Mouse (Mus musculus): ENCODE data around the gene Gm10382. TPM values are rescaled to one million over a fixed set of nuclear protein-coding genes. Genes with fewer than 3 reads are reported as not detected.

Gm10382 gene
- under 1 TPM in 2 of 4 experiments, not detected in 2; 0.39 to 0.51 TPM for total RNA-seq (2022)

- peak; percentile 61 to 76 for DNase-seq (ENCODE audit: low spot score in 2 of 2)
Observed at GRCm38 (mm10) chr5:125389131-125389578, at the start of gene Gm10382. TSS of gene Gm10382 (plus strand) at chr5:125389322.

- DNase-seq (ENCODE audit: low spot score in 2 of 2) = peak in 1 of 2 experiments; percentile 25
Observed at GRCm38 (mm10) chr5:125339851-125340531, 49.1 kb upstream of the Gm10382 start.

DNA sequence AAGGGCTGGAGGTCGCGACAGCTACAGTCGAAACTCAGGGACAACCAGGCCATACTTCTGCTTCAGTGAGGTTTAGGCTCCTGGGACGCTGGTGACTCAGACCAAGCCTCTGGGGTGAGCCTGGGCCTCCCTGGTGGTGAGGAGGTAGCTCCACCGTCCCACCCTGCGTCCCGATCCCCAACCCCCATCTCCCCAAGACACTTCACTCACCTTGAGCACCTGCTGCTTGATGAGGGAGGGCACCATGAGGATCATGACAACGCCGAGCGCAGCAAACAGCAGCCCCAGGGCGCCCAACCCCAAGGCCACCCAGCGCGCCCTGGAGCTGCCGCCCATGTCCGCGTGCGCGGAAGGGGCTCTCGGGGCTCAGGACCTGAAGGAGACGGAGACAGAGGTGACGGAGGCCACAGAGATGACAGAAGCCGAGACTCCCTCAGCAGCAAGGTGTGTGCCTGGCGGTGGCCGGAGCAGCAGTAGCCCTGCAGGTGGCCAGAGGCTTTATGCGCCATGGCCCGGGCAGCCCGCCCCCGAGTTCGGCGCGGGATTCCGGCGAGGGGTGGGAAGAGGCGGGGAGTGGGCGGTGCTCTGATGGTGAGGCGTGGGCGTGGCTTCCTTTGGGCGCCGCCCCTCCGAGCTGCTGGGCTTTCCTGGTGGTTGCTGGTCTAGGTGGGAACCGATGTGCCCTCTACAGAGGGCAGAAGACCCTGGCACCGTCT is 48.4 kb upstream of the Gm10382 start, which contains the start of gene Scarb1:
Gene Scarb1 (minus strand): TSS at position 548 of the 716 bp plus-strand sequence.
- peak; percentile 68 to 77 for DNase-seq (ENCODE audit: low spot score in 2 of 2)

- DNase-seq (ENCODE audit: low spot score in 2 of 2) = no peak
Observed at GRCm38 (mm10) chr5:125341459-125342090, 47.5 kb upstream of the Gm10382 start.

DNA sequence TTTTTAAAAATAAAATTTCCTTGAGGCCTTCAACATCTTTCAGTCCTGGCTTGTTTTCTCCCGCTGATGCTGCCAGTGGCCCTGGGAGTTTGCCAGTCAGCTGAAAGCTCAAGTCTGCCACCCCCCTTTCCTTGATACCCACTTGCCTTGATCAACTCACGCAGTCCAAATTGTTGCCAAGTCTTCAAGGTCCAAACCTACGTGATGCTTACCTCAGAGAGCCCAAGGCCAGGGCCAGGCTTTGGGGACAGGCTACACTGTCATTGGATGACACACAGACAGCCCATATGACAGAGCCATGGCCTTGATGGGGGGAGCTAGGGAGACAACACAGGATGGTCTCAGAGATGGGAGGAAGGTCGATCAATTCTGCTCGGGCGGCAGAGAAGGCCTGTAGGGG is 44.8 kb upstream of the Gm10382 start:
- no peak for DNase-seq (ENCODE audit: low spot score in 2 of 2)

DNA sequence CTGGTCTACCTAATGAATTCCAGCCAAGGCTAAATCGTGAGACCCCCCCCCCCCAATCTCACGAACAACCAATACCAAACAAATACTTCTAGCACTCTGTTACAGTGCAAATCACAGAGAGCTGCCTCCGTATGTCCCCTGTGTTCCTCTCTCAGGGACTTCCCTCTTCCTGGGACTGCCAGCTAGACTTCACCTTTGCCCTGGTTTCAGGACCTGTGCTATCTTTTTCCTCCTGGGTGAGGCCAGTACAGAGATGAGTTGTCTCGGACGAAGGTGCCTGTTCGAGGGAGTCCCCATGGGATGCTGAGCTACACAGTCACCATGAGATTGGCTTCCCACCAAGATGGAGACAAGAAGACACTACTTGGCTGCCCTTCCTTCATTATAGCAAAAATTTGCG is 41.1 kb upstream of the Gm10382 start:
- DNase-seq (ENCODE audit: low spot score in 2 of 2) = no peak

DNA sequence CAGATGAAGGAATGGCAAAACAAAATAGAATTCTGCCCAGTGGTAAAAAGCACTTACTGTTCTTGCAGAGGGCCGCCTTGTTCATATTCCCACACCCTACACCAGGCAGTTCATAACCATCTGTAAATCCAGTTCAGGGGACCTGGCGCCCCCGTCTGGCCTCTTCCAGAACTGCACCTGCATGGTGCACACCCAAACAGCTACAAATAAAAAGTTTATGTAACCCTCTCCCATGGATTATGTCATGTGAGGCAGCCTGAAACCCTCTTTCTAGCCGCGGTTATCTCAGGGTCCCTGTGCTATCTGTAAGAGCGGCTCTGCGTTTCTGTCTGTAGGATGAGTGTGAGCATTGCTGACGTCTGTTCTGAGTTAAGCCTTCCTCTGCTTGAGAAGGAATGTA is 40.6 kb upstream of the Gm10382 start:
- peak in 1 of 2 experiments; percentile 42 for DNase-seq (ENCODE audit: low spot score in 2 of 2)

DNA sequence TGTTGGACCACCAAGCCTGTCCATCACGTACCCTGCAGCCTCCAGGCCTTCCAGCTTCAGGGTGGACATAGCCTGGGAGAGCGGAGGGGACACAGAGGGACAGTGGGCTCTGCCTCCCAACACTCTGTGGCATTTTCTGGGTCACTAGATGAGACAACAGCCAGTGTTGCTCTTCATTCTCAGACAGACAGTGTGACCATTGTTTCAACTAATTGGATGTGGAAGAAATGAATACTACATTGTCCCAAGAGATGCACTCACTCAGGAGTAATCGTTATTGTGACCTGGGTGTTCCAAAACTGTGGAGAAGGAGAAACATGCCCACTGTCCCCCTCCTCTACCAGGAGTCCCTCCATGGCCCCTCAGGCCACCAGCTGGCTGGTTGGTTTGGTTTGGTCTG is 39.7 kb upstream of the Gm10382 start:
- DNase-seq (ENCODE audit: low spot score in 2 of 2) = no peak

DNA sequence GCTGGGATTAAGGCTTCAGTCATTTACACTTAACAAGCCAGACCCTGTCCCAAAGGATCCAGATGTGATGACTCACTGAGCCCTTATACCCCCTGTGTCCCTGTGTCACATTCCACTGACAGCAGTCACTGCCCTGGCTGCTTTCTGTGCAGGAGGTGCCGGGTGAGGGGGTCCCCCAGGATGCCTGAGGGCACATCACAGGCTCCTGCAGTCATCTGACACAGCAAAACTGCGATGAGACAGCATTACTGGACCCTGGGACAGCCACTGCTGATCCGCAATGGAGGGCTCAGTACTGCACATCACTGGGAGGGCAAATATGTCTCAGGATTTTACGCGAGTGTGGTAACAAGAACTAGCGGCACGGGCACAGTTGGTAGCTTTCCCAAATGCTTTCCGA is 38.1 kb upstream of the Gm10382 start:
- no peak for DNase-seq (ENCODE audit: low spot score in 2 of 2)

DNA sequence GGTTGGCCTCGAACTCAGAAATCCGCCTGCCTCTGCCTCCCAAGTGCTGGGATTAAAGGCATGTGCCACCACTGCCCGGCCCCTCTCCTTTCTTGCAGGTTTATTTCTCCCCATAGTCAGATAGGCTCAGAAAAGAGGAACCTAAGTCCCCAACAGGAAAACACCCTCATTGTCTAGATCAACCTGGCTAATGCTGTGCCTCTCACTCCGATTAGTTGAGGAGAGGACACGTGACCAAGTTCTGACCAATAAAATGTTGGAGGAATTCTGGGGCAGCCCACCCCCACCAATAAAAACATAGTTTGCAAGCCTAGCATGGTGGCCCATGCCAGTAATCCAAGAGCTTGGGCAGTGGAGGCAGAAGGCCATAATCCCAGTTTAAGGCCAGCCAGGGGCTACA is 37.2 kb upstream of the Gm10382 start:
- no peak for DNase-seq (ENCODE audit: low spot score in 2 of 2)

- DNase-seq (ENCODE audit: low spot score in 2 of 2) = no peak
Observed at GRCm38 (mm10) chr5:125352781-125353294, 36.3 kb upstream of the Gm10382 start.

DNA sequence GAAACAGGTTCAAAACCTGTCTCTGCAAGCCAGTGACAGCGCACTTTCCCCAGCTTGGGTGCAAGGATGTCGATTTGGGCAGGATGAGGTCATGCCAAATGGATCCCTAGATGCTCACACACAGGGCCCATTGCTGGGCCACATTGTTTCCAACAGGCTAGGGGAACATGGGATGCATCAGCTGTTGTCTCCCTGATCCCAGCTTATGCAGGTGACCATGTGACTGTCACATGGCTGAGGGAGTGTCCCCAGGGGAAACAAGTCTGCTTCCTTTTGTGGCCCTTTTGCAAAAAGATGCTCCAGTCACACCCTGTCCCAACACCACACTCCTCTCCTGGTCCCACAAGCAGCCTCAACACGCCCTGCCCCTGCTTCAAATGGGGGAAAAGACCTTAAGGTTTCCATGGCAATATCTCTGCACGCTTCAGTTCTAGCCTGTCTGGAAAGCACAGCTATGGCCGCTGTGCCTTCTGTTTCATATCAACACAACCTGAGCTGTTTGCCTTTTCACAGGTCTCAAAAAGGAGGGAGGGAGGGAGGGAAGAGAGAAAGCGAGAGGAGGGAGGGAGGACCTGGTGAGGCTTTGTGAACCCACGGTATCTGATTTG is 34.1 kb upstream of the Gm10382 start:
- DNase-seq (ENCODE audit: low spot score in 2 of 2) = no peak

DNA sequence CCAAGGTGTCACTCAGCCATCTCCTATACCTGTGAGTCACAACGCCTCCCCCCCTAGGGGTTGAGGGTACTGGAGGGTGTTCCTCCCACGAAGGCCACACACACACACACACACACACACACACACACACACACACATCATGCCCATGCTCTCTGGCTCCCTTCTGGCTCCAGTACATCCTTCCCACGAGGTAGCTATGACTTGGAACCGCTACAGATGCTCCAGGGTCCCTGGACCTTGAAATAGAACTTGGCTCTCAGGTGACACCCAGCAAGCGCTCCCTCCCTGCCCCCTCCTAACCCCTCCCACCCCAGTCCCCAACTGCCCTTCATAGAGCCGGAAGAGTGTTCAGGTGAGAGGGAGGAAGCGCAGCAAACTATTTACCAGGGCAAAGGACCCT is 33.5 kb upstream of the Gm10382 start:
- no peak for DNase-seq (ENCODE audit: low spot score in 2 of 2)

- DNase-seq (ENCODE audit: low spot score in 2 of 2) = no peak
Observed at GRCm38 (mm10) chr5:125357543-125358269, 31.4 kb upstream of the Gm10382 start.

GRCm38 (mm10) chr5:125358270-125358608 is 30.9 kb upstream of the Gm10382 start:
- DNase-seq (ENCODE audit: low spot score in 2 of 2) = no peak

DNA sequence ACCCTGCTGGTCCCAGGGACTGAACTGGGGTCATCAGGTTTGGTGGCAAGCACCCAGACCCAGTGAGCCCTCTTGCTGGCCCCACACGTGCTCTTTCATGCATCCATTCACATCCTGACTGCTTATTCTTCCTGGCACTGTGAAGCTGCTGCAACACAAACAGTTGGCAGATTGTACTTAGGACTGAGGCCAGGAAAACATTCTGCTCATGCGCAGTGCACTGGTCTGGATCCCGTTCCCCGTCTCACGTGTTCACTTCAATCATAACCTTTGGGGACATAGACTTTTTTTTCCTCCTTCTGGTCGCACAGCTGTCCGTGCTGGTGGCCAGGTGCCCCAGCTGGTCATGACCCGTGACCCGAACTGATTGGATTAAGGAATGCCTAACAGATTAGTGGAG is 28.6 kb upstream of the Gm10382 start:
- DNase-seq (ENCODE audit: low spot score in 2 of 2) = no peak

DNA sequence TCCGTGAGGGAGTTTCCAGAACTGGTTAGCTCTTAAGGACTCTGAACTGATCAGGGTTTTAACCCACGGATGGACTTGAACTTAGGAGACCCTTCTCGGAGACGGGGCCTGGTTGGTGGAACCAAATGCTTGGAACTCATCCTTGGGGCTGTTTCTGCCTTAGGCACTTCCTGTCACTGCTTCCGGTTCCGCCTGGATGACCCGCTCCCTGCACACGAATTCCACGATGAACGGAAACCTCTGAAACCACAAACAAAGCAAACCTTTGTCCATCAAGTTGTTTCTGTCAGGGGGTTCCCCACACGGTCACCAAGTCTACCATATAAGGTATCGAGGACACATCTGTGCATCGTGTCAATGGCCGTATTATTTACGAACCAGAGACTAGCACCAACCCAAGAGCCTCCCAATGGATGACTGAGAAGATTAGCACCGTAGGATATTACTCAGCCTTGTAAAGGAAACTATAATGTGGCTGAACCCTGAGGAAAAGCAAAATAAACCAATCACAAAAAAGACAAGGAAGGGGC is 28.1 kb upstream of the Gm10382 start:
- no peak for DNase-seq (ENCODE audit: low spot score in 2 of 2)

- DNase-seq (ENCODE audit: low spot score in 2 of 2) = no peak
Observed at GRCm38 (mm10) chr5:125363894-125364293, 25.2 kb upstream of the Gm10382 start.

DNA sequence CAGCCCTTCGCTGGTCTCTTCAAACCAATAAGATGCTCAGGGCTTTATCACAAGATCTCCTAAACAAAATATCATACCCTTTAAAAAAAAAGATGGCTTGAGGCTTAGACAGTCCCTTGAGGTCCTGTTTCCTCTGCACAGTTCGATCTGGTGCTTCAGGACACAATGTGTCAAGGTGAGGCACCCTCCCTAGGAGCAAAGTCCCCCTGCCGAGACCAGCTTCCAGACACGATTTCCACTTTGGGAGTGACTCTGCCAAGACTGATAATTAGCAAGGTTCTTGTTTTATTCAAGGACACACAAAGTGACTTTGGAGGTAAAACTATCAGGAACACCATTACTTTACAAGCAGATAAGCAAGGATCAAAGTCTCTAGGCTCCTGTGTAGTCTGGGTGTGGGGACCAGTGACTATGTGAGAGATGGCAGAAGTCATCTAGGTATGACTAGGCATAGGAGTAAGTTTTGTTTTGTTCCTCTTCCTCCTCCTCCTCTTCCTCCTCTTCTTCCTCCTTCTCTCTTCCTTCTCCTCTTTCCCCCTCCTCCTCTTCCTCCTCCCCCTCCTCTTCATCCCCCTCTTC is 24.2 kb upstream of the Gm10382 start:
- no peak for DNase-seq (ENCODE audit: low spot score in 2 of 2)

DNA sequence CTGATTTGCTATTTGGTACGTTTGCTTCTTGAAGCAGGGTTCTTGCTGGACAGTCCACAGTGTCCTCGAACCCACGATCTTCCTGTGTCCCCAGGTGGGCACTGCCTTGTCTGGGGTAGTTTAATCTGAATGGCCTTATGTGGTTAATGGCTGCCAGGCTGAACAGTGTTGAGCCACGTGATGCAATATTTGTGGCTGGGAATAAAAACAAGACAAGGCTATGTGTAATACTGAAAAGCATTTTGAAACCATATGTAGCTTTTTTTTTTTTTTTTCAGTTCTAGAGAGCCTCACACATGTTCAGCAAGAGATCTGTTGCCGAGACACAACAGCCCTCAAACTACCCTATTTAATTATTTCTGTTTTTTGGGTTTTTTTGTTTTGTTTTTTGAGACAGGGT is 21.0 kb upstream of the Gm10382 start:
- DNase-seq (ENCODE audit: low spot score in 2 of 2) = no peak
